Mouse (Mus musculus): ENCODE measurements around the gene Gm13128.
"Not testable (repeated sequence)": the region's sequence is repeated elsewhere in the genome, so short reads cannot be mapped to it uniquely, and the experiment has no call there.

Gene Gm13128

GRCm38 (mm10) chr4:144329949-144330348 is at the start of gene Gm13128:
Gene Gm13128, plus strand, starts transcription at chr4:144330249.
- not testable (repeated sequence) for DNase-seq

GRCm38 (mm10) chr4:144280388-144280787 is 49.7 kb upstream of the Gm13128 start, which contains the start of gene Pramel5:
Gene Pramel5, minus strand, starts transcription at chr4:144280488.
- DNase-seq: not testable (repeated sequence)

GRCm38 (mm10) chr4:144299414-144299813 is 30.6 kb upstream of the Gm13128 start:
- DNase-seq: not testable (repeated sequence)

- DNase-seq: not testable (repeated sequence)
Observed at GRCm38 (mm10) chr4:144312666-144313460, 17.2 kb upstream of the Gm13128 start.

GRCm38 (mm10) chr4:144335856-144336255 is 5.8 kb downstream of the Gm13128 start:
- not testable (repeated sequence) for DNase-seq

- not testable (repeated sequence) for DNase-seq
Observed at GRCm38 (mm10) chr4:144357642-144358041, 27.6 kb downstream of the Gm13128 start, which contains the start of gene Gm13119. Gene Gm13119, plus strand, starts transcription at chr4:144357942.

GRCm38 (mm10) chr4:144377911-144378310 is 47.9 kb downstream of the Gm13128 start, which contains the start of gene Pramef20:
Gene Pramef20, minus strand, starts transcription at chr4:144377933.
- DNase-seq: no peak
